Mouse (Mus musculus) lung, embryonic 16.5 days (tissue): ENCODE data around the gene Ch25h. TPM values are rescaled to one million over a fixed set of nuclear protein-coding genes. Genes with fewer than 3 reads are reported as not detected.

Experiments
- ATAC-seq: fragments of 200-750 bp; cut with Nextera tagmentation; 2 replicates; pipeline ENCODE4 v1.8.0; 2017; ENCODE audit warnings: low read depth, mild to moderate bottlenecking, moderate library complexity
- H3K27ac ChIP-seq: fragments of 300-500 bp; sonication (generic); 2 replicates; pipeline ENCODE4 v1.5.1; 2014; ENCODE audit warnings: mild to moderate bottlenecking, control low read depth, low read length
- H3K27me3 ChIP-seq: fragments of 300-500 bp; sonication (generic); 2 replicates; pipeline ENCODE4 v1.6.1; 2014; ENCODE audit warnings: low read depth, low read length, mixed read lengths; ENCODE audit not compliant: control insufficient read depth, insufficient read depth
- H3K36me3 ChIP-seq: fragments of 300-500 bp; sonication (generic); 2 replicates; pipeline ENCODE4 v1.6.1; 2014; ENCODE audit warnings: low read length; ENCODE audit not compliant: control insufficient read depth, insufficient read depth
- H3K4me1 ChIP-seq: fragments of 300-500 bp; sonication (generic); replicated peaks from 2 replicates; pipeline ENCODE4 v1.6.1; 2014; ENCODE audit warnings: low read length, mixed read lengths; ENCODE audit not compliant: control insufficient read depth, insufficient read depth
- H3K4me2 ChIP-seq: fragments of 300-500 bp; sonication (generic); 2 replicates; pipeline ENCODE4 v1.6.1; 2014; ENCODE audit warnings: low read depth, low read length, control low read depth
- H3K4me3 ChIP-seq: fragments of 300-500 bp; sonication (generic); 2 replicates; pipeline ENCODE4 v1.5.1; 2014; ENCODE audit warnings: mild to moderate bottlenecking, low read length, control low read depth
- H3K9ac ChIP-seq: fragments of 300-500 bp; sonication (generic); 2 replicates; pipeline ENCODE4 v1.6.1; 2014; ENCODE audit warnings: low read length, control low read depth
- H3K9me3 ChIP-seq: fragments of 300-500 bp; sonication (generic); 2 replicates; pipeline ENCODE4 v1.6.1; 2016; ENCODE audit warnings: low read length; ENCODE audit not compliant: control insufficient read depth
- WGBS: fragments of 180-500 bp; shearing (Covaris S2); extraction: QIAGEN DNeasy Blood & Tissue Kit; methylation state at CpG from one replicate; pipeline ENCODE4 v1.1.7; 2014; 5-methylcytosine and 5-hydroxymethylcytosine counted together
- polyA plus RNA-seq: library from polyadenylated mRNA; unstranded; fragments of >200 nt; fragmentation: Nextera tagmentation; extraction: Ambion mirVana; gene quantifications from 2 replicates; pipeline ENCODE4 v1.2.1, GENCODE M21; 2015

Gene Ch25h
- polyA plus RNA-seq = 0.26 and 0.89 TPM in 2 replicates

GRCm38 (mm10) chr19:34474991-34475971, at the start of gene Ch25h:
Gene Ch25h, minus strand, starts transcription at chr19:34475164.
- no peak within 1 kb of the TSS for H3K27ac ChIP-seq
- WGBS = 0% methylated on average over 35 of the region's 35 CpGs
- H3K36me3 ChIP-seq = no peaks in the 10 kb centered on the region

GRCm38 (mm10) chr19:34524646-34525045, 49.7 kb upstream of the Ch25h start:
- 33% methylated on average over 9 of the region's 9 CpGs for WGBS
- peaks cover 18% of the 10 kb centered on the region for H3K4me1 ChIP-seq
- no peak overlapping the region for H3K27ac ChIP-seq
- H3K9ac ChIP-seq = no peak overlapping the region
- H3K9me3 ChIP-seq = no peaks in the 10 kb centered on the region
- 0 out of 2 replicates have a peak overlapping the region, but pooled peaks have one; percentile 18 for H3K4me2 ChIP-seq
- ATAC-seq = no peak
- H3K27me3 ChIP-seq = no peaks in the 10 kb centered on the region
- no peak overlapping the region for H3K4me3 ChIP-seq
- H3K36me3 ChIP-seq = 0 out of 2 replicates have a peak, but pooled peaks cover 2% of the 10 kb centered on the region

More at GRCm38 (mm10) chr19:34474991-34475971, at the start of gene Ch25h:
- ATAC-seq = peak; percentile 81
- Histone ChIP-seq H3K4me2 (peak within 1 kb of the TSS; percentile 99), H3K27me3 (peaks cover 18% of the 10 kb centered on the region), H3K9me3 (no peaks in the 10 kb centered on the region), H3K9ac (peak within 1 kb of the TSS; percentile 60), H3K4me1 (peaks cover 12% of the 10 kb centered on the region), H3K4me3 (peak within 1 kb of the TSS; percentile 63)

- no peak for ATAC-seq
- H3K27ac ChIP-seq = no peak overlapping the region
- no peak overlapping the region for H3K4me3 ChIP-seq
- H3K9me3 ChIP-seq = no peaks in the 10 kb centered on the region
- no peak overlapping the region for H3K9ac ChIP-seq
- H3K4me2 ChIP-seq = no peak overlapping the region
- H3K36me3 ChIP-seq = 0 out of 2 replicates have a peak, but pooled peaks cover 2% of the 10 kb centered on the region
- 65% methylated on average over 12 of the region's 12 CpGs for WGBS
- H3K27me3 ChIP-seq = no peaks in the 10 kb centered on the region
- peaks cover 18% of the 10 kb centered on the region for H3K4me1 ChIP-seq
Measured at GRCm38 (mm10) chr19:34523106-34523725, 48.3 kb upstream of the Ch25h start.

- H3K27me3 ChIP-seq = no peaks in the 10 kb centered on the region
- no peaks in the 10 kb centered on the region for H3K9me3 ChIP-seq
- 96% methylated on average over 1 of the region's 1 CpGs for WGBS
- no peak for ATAC-seq
- H3K4me1 ChIP-seq = peaks cover 18% of the 10 kb centered on the region
- H3K4me2 ChIP-seq = no peak overlapping the region
- no peak overlapping the region for H3K4me3 ChIP-seq
- H3K27ac ChIP-seq = no peak overlapping the region
- H3K36me3 ChIP-seq = 0 out of 2 replicates have a peak, but pooled peaks cover 2% of the 10 kb centered on the region
- no peak overlapping the region for H3K9ac ChIP-seq
Measured at GRCm38 (mm10) chr19:34521978-34522377, 47.0 kb upstream of the Ch25h start.

GRCm38 (mm10) chr19:34521361-34521760, 46.4 kb upstream of the Ch25h start:
- Histone ChIP-seq H3K27ac (no peak overlapping the region), H3K9me3 (no peaks in the 10 kb centered on the region), H3K9ac (no peak overlapping the region), H3K27me3 (no peaks in the 10 kb centered on the region), H3K4me2 (no peak overlapping the region), H3K36me3 (0 out of 2 replicates have a peak, but pooled peaks cover 2% of the 10 kb centered on the region), H3K4me1 (peaks cover 18% of the 10 kb centered on the region), H3K4me3 (no peak overlapping the region)
- WGBS = 72% methylated on average over 2 of the region's 2 CpGs
- no peak for ATAC-seq

- Histone ChIP-seq H3K9ac (no peak overlapping the region), H3K27ac (no peak overlapping the region), H3K36me3 (0 out of 2 replicates have a peak, but pooled peaks cover 2% of the 10 kb centered on the region), H3K4me3 (no peak overlapping the region), H3K9me3 (no peaks in the 10 kb centered on the region), H3K27me3 (no peaks in the 10 kb centered on the region), H3K4me2 (no peak overlapping the region), H3K4me1 (peaks cover 10% of the 10 kb centered on the region)
- 68% methylated on average over 4 of the region's 4 CpGs for WGBS
- ATAC-seq = no peak
Measured at GRCm38 (mm10) chr19:34520051-34520450, 45.1 kb upstream of the Ch25h start.

- Histone ChIP-seq H3K4me2 (no peak overlapping the region), H3K4me1 (peaks cover 6% of the 10 kb centered on the region), H3K36me3 (0 out of 2 replicates have a peak, but pooled peaks cover 2% of the 10 kb centered on the region), H3K4me3 (no peak overlapping the region), H3K9ac (no peak overlapping the region), H3K27me3 (no peaks in the 10 kb centered on the region), H3K27ac (no peak overlapping the region), H3K9me3 (no peaks in the 10 kb centered on the region)
- no peak for ATAC-seq
- WGBS = 79% methylated on average over 3 of the region's 3 CpGs
Measured at GRCm38 (mm10) chr19:34519646-34520045, 44.7 kb upstream of the Ch25h start.

GRCm38 (mm10) chr19:34518786-34519185, 43.8 kb upstream of the Ch25h start:
- Histone ChIP-seq H3K4me3 (no peak overlapping the region), H3K36me3 (0 out of 2 replicates have a peak, but pooled peaks cover 2% of the 10 kb centered on the region), H3K27me3 (no peaks in the 10 kb centered on the region), H3K9me3 (no peaks in the 10 kb centered on the region), H3K27ac (no peak overlapping the region), H3K4me2 (no peak overlapping the region), H3K9ac (no peak overlapping the region), H3K4me1 (peaks cover 4% of the 10 kb centered on the region; the same call in 1 of the 2 replicates)
- WGBS = 20% methylated on average over 3 of the region's 3 CpGs
- no peak for ATAC-seq
